Mouse (Mus musculus) small intestine, adult 2 months (tissue): ENCODE measurements around the gene Serpinb11.

ENCODE experiments used
- CTCF ChIP-seq: fragments of 200-500 bp; IDR thresholded peaks from 2 replicates; pipeline ENCODE4 v1.5.1; 2012; ENCODE audit warnings: low read depth, mild to moderate bottlenecking, control low read depth, inconsistent platforms, low read length, moderate library complexity, mixed read lengths; ENCODE audit not compliant: insufficient replicate concordance, insufficient read length; ENCODE audit errors: extremely low read depth
- POLR2A ChIP-seq: fragments of 200-500 bp; IDR thresholded peaks from 2 replicates; pipeline ENCODE4 v1.6.1; 2012; ENCODE audit warnings: low read depth, mild to moderate bottlenecking, control low read depth, inconsistent platforms, low read length, moderate library complexity

- no peak for TF ChIP-seq CTCF
- TF ChIP-seq POLR2A, result no peak
These were observed 36.5 kb downstream of the Serpinb11 start for GRCm38 (mm10) chr1:107397481-107397880.
